ENCODE assay signal across 8 mouse cellular contexts in the genomic region with DNA sequence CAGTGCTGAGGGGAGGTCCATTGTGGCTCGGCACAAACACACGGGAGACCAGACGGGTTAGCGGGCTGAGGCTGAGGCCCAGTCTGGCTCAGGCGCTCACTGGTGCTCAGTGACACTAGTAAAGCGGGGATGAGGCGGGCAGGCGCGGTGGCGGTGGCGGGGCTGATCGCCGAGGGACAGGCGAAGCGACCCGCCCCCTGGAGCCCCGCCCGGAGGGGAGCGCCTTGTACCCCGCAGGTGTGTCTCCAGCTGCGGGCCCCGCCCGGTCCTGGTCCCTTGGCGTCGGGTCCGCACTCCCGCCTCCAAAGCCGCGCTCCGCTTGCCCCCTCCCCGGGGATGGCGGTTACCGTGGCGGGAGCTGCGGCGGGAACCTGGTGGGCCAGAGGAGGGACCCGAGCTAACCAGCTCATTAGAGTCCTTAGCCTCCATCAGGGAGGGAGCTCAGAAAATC. TPM values are rescaled to one million over a fixed set of nuclear protein-coding genes. Genes with fewer than 3 reads are reported as not detected.
A peak's percentile ranks its signal among the peaks of the same experiment; 100 is the strongest.
DNase-seq lines count a peak whose midpoint lies in the region; ATAC-seq and TF ChIP-seq lines count a peak whose summit lies in the region.

No protein-coding gene starts in this region.

- no peaks in the 10 kb centered on the region for H3K27me3 ChIP-seq in kidney, embryonic 15.5 days
- no peaks in the 10 kb centered on the region for H3K27me3 ChIP-seq in lung, embryonic 16.5 days (ENCODE audit: control insufficient read depth, insufficient read depth, low read depth, low read length)

- H3K4me2 ChIP-seq in kidney, embryonic 15.5 days, result peak overlapping the region; percentile 79
- H3K4me2 ChIP-seq in lung, embryonic 16.5 days (ENCODE audit: low read depth, low read length), result peak overlapping the region; percentile 91

- H3K9me3 ChIP-seq in kidney, embryonic 15.5 days (replicated peaks), result no peaks in the 10 kb centered on the region
- H3K9me3 ChIP-seq in lung, embryonic 16.5 days (ENCODE audit: control insufficient read depth, low read length), result no peaks in the 10 kb centered on the region; the same call in 1 of the 2 replicates

- TF ChIP-seq CTCF in layer of hippocampus, adult 2 months (conservative IDR thresholded peaks at IDR 0.05), result no peak

- H3K27ac ChIP-seq in layer of hippocampus, adult 2 months, result no peak overlapping the region
- H3K27ac ChIP-seq in kidney, embryonic 15.5 days, result peak overlapping the region; percentile 85
- peak overlapping the region; percentile 68 for H3K27ac ChIP-seq in lung, embryonic 16.5 days (ENCODE audit: low read length)

- WGBS in kidney, embryonic 15.5 days, result under 1% methylated on average over 29 of the region's 37 CpGs
- under 1% methylated on average over 33 of the region's 37 CpGs for WGBS in lung, embryonic 16.5 days

- ATAC-seq in kidney, embryonic 15.5 days (replicated peaks; ENCODE audit: low FRiP score), result peak; percentile 90
- peak; percentile 82 for ATAC-seq in lung, embryonic 16.5 days (ENCODE audit: low read depth)

- peaks cover 14% of the 10 kb centered on the region for H3K4me1 ChIP-seq in kidney, embryonic 15.5 days
- peaks cover 9% of the 10 kb centered on the region for H3K4me1 ChIP-seq in lung, embryonic 16.5 days (replicated peaks; ENCODE audit: control insufficient read depth, insufficient read depth, low read length)

- peak overlapping the region; percentile 93 for H3K9ac ChIP-seq in kidney, embryonic 15.5 days
- peak overlapping the region; percentile 90 for H3K9ac ChIP-seq in lung, embryonic 16.5 days (ENCODE audit: low read length)

- peaks cover 21% of the 10 kb centered on the region for H3K36me3 ChIP-seq in kidney, embryonic 15.5 days
- peaks cover 6% of the 10 kb centered on the region for H3K36me3 ChIP-seq in lung, embryonic 16.5 days (ENCODE audit: control insufficient read depth, insufficient read depth, low read length)

- H3K4me3 ChIP-seq in layer of hippocampus, adult 2 months, result peak overlapping the region; percentile 85
- peak overlapping the region; percentile 98 for H3K4me3 ChIP-seq in kidney, embryonic 15.5 days (replicated peaks)
- H3K4me3 ChIP-seq in lung, embryonic 16.5 days (ENCODE audit: low read length), result peak overlapping the region; percentile 69

- DNase-seq in layer of hippocampus, adult 2 months (ENCODE audit: low spot score in 2 of 2), result peak in 1 of 2 experiments; percentile 4
- DNase-seq in layer of hippocampus, postnatal 36 days, result no peak
- DNase-seq in c-Kit-positive CD71-negative TER-119-negative erythroid progenitor cells, embryonic 14.5 days (ENCODE audit: low read depth), result peak; percentile 19
- peak; percentile 26 to 41 for DNase-seq in frontal cortex, postnatal 10 days (ENCODE audit: low spot score in 2 of 2)
- DNase-seq in right cerebral cortex, adult 2 months (ENCODE audit: low spot score in 2 of 2), result peak; percentile 39 to 44
- peak; percentile 80 for DNase-seq in yolk sac, embryonic 10.5 days (ENCODE audit: low spot score)

RNA-seq across cellular contexts. Expression of gene Plk4, which starts 0.6 kb away (rescaled TPM):
- 1 to 10 TPM; 3.8 to 6.0 TPM for total RNA-seq in layer of hippocampus, adult 2 months (2021)
- 1 to 10 TPM; 2.9 to 3.7 TPM for total RNA-seq in layer of hippocampus, postnatal 36 days (2021)
- polyA plus RNA-seq in kidney, embryonic 15.5 days (2015; fragmentation: Nextera tagmentation; extraction: Ambion mirVana), result 57.8 and 61.8 TPM in 2 replicates
- polyA plus RNA-seq in lung, embryonic 16.5 days (2015; fragmentation: Nextera tagmentation; extraction: Ambion mirVana), result 57.6 and 64.0 TPM in 2 replicates

RNA-seq across cellular contexts. Expression of gene Mfsd8, which starts 46.3 kb away (rescaled TPM):
- 10 to 100 TPM; 19.5 to 24.0 TPM for total RNA-seq in layer of hippocampus, adult 2 months (2021)
- total RNA-seq in layer of hippocampus, postnatal 36 days (2021), result 10 to 100 TPM; 19.3 to 22.3 TPM
- polyA plus RNA-seq in kidney, embryonic 15.5 days (2015; fragmentation: Nextera tagmentation; extraction: Ambion mirVana), result 6.7 and 7.1 TPM in 2 replicates
- 7.1 and 7.4 TPM in 2 replicates for polyA plus RNA-seq in lung, embryonic 16.5 days (2015; fragmentation: Nextera tagmentation; extraction: Ambion mirVana)

RNA-seq across cellular contexts. Expression of gene Abhd18, which starts 46.4 kb away (rescaled TPM):
- 10 to 100 TPM; 12.2 to 14.5 TPM for total RNA-seq in layer of hippocampus, adult 2 months (2021)
- total RNA-seq in layer of hippocampus, postnatal 36 days (2021), result 10 to 100 TPM; 12.0 to 12.4 TPM
- polyA plus RNA-seq in kidney, embryonic 15.5 days (2015; fragmentation: Nextera tagmentation; extraction: Ambion mirVana), result 8.7 and 10.2 TPM in 2 replicates
- 7.2 and 8.6 TPM in 2 replicates for polyA plus RNA-seq in lung, embryonic 16.5 days (2015; fragmentation: Nextera tagmentation; extraction: Ambion mirVana)

RNA-seq across cellular contexts. Expression of gene Hspa4l, which starts 56.1 kb away (rescaled TPM):
- total RNA-seq in layer of hippocampus, adult 2 months (2021), result 100 to 1,000 TPM; 146 to 155 TPM
- 100 to 1,000 TPM; 165 to 173 TPM for total RNA-seq in layer of hippocampus, postnatal 36 days (2021)
- polyA plus RNA-seq in kidney, embryonic 15.5 days (2015; fragmentation: Nextera tagmentation; extraction: Ambion mirVana), result 8.1 and 10.3 TPM in 2 replicates
- polyA plus RNA-seq in lung, embryonic 16.5 days (2015; fragmentation: Nextera tagmentation; extraction: Ambion mirVana), result 22.7 and 24.2 TPM in 2 replicates

Comparison
In these comparisons a context has a peak if more than half of its experiments do, and no peak if none do; other contexts are left out.
1. DNase-seq: peak in c-Kit-positive CD71-negative TER-119-negative erythroid progenitor cells, embryonic 14.5 days (single experiment), frontal cortex, postnatal 10 days (2 of 2), right cerebral cortex, adult 2 months (2 of 2) and yolk sac, embryonic 10.5 days (single experiment); none in layer of hippocampus, postnatal 36 days (0 of 2).
2. Peak in every context shown above with its lines, with median percentiles within 50 percentile points of each other: H3K4me3 ChIP-seq.